Mouse (Mus musculus) heart, postnatal 0 days (tissue): ENCODE measurements at regions not wholly inside any gene's neighbourhood (a gene's known extent, or its start where the extent isn't known, plus 50 kb on each side); places are given as distances from the start of the nearest gene placed in this dataset.

Experiments
- CTCF ChIP-seq: IDR thresholded peaks from 2 replicates; pipeline ENCODE4 v1.5.1; 2016; ENCODE audit warnings: antibody characterized with exemption, control low read depth, low read depth
- EP300 ChIP-seq: IDR thresholded peaks from 2 replicates; pipeline ENCODE4 v1.6.1; 2016; ENCODE audit warnings: antibody characterized with exemption, low read depth

DNA sequence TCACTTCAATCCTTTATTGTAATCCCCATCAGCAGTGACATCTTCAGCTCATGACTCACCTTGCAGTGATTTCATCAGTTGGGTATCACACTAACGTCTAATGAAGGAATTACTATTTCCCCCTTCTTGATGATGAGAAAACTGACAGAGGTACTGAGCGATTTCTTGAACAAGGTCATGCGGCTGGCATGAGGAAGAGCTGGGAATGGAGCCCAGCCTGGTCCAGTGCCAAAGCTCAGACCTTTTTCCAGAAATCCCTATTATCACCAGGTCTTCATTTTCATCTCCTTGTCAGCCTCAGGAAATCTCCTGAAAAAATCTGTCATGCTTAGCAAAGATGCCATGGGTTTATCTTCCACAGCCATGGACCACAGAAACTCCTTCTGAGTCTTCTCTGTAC, 313.6 kb upstream of the Cpeb2 start:
- TF ChIP-seq CTCF (no peak), EP300 (no peak)
